Mouse (Mus musculus) Patski (cell line): ENCODE results near the gene Rsbn1l. TPM values are rescaled to one million over a fixed set of nuclear protein-coding genes. Genes with fewer than 3 reads are reported as not detected.

ENCODE experiments used
- ATAC-seq: fragments of 100-300 bp; one replicate; pipeline ENCODE4 v1.8.0; 2021
- CTCF ChIA-PET: fragments of 350-600 bp; sonication (Branson Sonifier 250); formaldehyde crosslinking; loops from one replicate; lab custom pipeline; 2022; ENCODE audit warnings: inconsistent platforms; lab: Charles Lee
- POLR2A ChIA-PET: fragments of 350-600 bp; sonication (Branson Sonifier 250); formaldehyde crosslinking; loops from one replicate; lab custom pipeline; 2022; ENCODE audit warnings: antibody characterized with exemption, inconsistent platforms; lab: Charles Lee
- DNase-seq: peaks from one replicate; pipeline ENCODE4 v3.0.0-alpha.2; 2011; ENCODE audit warnings: low read depth, low spot score
- H3K27me3 ChIP-seq: fragments of 371-371 bp; one replicate; pipeline ENCODE4 v1.5.1; 2021
- CTCF ChIP-seq: fragments of 100-300 bp; IDR thresholded peaks from one replicate; pipeline ENCODE4 v1.5.1; 2021
- in situ Hi-C: fragments of 300-500 bp; cut with MboI; formaldehyde crosslinking; loops from 3 replicates; pipeline ENCODE4 v1.11.1; 2018; ENCODE audit warnings: low pct_unique_long_range_greater_than_20kb, mixed read lengths
- polyA plus RNA-seq: library from polyadenylated mRNA; unstranded; gene quantifications from one replicate; pipeline ENCODE4 v1.2.3, GENCODE M21; 2021

The Rsbn1l gene
- polyA plus RNA-seq, 1 experiment from 2014 or later, result 12.8 TPM

DNA sequence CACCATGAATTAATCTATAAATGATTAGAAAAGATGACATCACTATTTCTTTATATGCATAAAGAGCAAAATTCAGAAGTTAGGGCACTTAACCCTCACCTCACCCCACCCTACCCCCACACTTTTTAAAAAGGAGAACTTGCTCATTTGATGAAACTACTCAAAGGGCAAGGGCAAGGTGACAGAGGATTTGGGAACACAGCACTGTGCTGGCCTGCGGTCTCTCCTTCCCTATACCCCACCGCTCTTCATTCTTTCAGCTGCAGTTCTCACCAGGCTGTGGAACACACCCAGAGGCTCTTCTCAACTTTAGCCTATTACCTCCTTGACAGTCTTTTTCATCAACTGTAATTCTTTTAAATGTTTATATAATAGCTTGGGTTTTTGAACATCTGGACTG, 109.2 kb downstream of the Rsbn1l start:
- in situ Hi-C loops, result no loop called here
- no peaks in the 10 kb centered on the region for H3K27me3 ChIP-seq
- ChIA-PET CTCF (interaction anchor here (1.2 kb wide), 1 partner anchor 14 kb away, joined by 3 read pairs; no protein-coding TSS in a partner anchor), POLR2A (no interaction called here)
- DNase-seq, result no peak
- ATAC-seq, result no peak
- TF ChIP-seq CTCF, result no peak

DNA sequence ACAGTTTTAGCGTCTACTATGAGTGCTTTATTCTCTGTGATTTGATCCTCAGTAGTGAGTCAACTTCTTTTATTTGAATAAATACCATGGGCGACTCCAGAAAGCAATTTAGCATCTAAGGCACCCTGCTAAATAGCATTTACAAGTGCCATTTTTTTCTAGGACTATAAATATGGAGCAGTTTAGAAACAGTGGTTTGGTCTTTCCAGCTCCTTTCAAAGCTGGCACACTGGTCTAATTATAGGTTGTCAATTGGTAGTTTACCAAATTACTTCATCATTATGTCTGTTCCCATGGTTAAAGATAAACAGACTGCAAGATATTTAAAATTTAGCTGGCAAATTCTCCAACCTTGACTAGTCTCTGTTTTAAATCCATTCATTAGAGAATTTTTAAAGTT, 112.4 kb downstream of the Rsbn1l start:
- in situ Hi-C loops, result no loop called here
- TF ChIP-seq CTCF, result no peak
- ChIA-PET CTCF (no interaction called here), POLR2A (no interaction called here)
- H3K27me3 ChIP-seq, result no peaks in the 10 kb centered on the region
- no peak for ATAC-seq
- no peak for DNase-seq

DNA sequence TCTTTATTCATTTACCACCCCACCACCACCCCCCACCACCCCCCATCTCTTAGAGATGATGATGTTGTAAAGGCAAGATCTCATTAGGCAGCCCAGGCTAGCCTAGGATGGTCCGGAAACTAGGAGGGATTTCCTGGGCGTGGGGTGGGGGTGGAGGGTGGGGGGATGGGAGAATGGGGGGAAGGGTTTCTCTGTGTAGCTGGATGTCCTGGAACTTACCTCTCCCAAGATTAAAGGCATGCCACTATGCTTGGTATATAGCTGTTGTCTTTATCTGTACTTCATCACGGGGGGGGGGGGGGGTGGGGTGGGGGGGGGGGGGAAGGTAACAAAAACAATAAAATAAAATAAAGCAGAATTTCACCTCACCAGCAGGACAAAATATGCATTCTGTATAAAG, 112.8 kb downstream of the Rsbn1l start:
- ATAC-seq, result no peak
- H3K27me3 ChIP-seq, result no peaks in the 10 kb centered on the region
- ChIA-PET POLR2A (no interaction called here), CTCF (no interaction called here)
- no peak for DNase-seq
- no peak for TF ChIP-seq CTCF
- in situ Hi-C loops, result no loop called here

Other genes with a start within 250 kb of the Rsbn1l start
- 8.4 TPM for gene Phtf2, start 74.3 kb downstream of the Rsbn1l start, polyA plus RNA-seq
- 30.1 TPM for gene Tmem60, start 74.2 kb downstream of the Rsbn1l start, polyA plus RNA-seq
- gene Ptpn12, start 99.5 kb upstream of the Rsbn1l start, polyA plus RNA-seq, result 62.0 TPM
- gene Gsap, start 229.9 kb upstream of the Rsbn1l start, polyA plus RNA-seq, result 5.7 TPM